Mouse (Mus musculus) Patski (cell line): ENCODE results near the gene Pga5. TPM values are rescaled to one million over a fixed set of nuclear protein-coding genes. Genes with fewer than 3 reads are reported as not detected.

ENCODE experiments used
- ATAC-seq: fragments of 100-300 bp; one replicate; pipeline ENCODE4 v1.8.0; 2021
- CTCF ChIA-PET: fragments of 350-600 bp; sonication (Branson Sonifier 250); formaldehyde crosslinking; loops from one replicate; lab custom pipeline; 2022; ENCODE audit warnings: inconsistent platforms; lab: Charles Lee
- POLR2A ChIA-PET: fragments of 350-600 bp; sonication (Branson Sonifier 250); formaldehyde crosslinking; loops from one replicate; lab custom pipeline; 2022; ENCODE audit warnings: antibody characterized with exemption, inconsistent platforms; lab: Charles Lee
- DNase-seq: peaks from one replicate; pipeline ENCODE4 v3.0.0-alpha.2; 2011; ENCODE audit warnings: low read depth, low spot score
- H3K27me3 ChIP-seq: fragments of 371-371 bp; one replicate; pipeline ENCODE4 v1.5.1; 2021
- CTCF ChIP-seq: fragments of 100-300 bp; IDR thresholded peaks from one replicate; pipeline ENCODE4 v1.5.1; 2021
- in situ Hi-C: fragments of 300-500 bp; cut with MboI; formaldehyde crosslinking; loops from 3 replicates; pipeline ENCODE4 v1.11.1; 2018; ENCODE audit warnings: low pct_unique_long_range_greater_than_20kb, mixed read lengths
- polyA plus RNA-seq: library from polyadenylated mRNA; unstranded; gene quantifications from one replicate; pipeline ENCODE4 v1.2.3, GENCODE M21; 2021

Gene Pga5
- polyA plus RNA-seq, 1 experiment from 2014 or later: 0.06 TPM

- peak; percentile 55 for ATAC-seq
- CTCF ChIA-PET: interaction anchor here (1.3 to 1.7 kb wide), 2 partner anchors 9 to 165 kb away, joined by 3 to 4 read pairs; no protein-coding TSS in a partner anchor
- POLR2A ChIA-PET: interaction anchor here (0.6 kb wide), 1 partner anchor 180 kb away, joined by 3 read pairs; the partner anchor contains the start of gene Prpf19
Measured at GRCm38 (mm10) chr19:10714682-10715475, 37.0 kb upstream of the Pga5 start.

GRCm38 (mm10) chr19:10714168-10714567 lies 36.3 kb upstream of the Pga5 start:
- no peak for TF ChIP-seq CTCF
- ATAC-seq (no peak), DNase-seq (no peak)
- in situ Hi-C loops: loop anchor here (10.0 kb wide), 1 partner anchor 131 kb away; no protein-coding TSS in a partner anchor
- ChIA-PET POLR2A (interaction anchor here (0.6 kb wide), 1 partner anchor 181 kb away, joined by 3 read pairs; the partner anchor contains the start of gene Prpf19), CTCF (interaction anchor here (1.7 to 9.5 kb wide), 2 partner anchors 10 to 34 kb away, joined by 4 to 229 read pairs; partner anchors contain the start of genes Pga5 and Vps37c)
- no peaks in the 10 kb centered on the region for H3K27me3 ChIP-seq

More at GRCm38 (mm10) chr19:10714682-10715475, 37.0 kb upstream of the Pga5 start:
- in situ Hi-C loops: loop anchor here (5.0 to 10.0 kb wide), 3 partner anchors 130 to 242 kb away; no protein-coding TSS in a partner anchor
- no peak for DNase-seq
- H3K27me3 ChIP-seq: no peaks in the 10 kb centered on the region
- no peak for TF ChIP-seq CTCF

- no peak for ATAC-seq
- H3K27me3 ChIP-seq: no peaks in the 10 kb centered on the region
- POLR2A ChIA-PET: no interaction called here
- DNase-seq: no peak
- CTCF ChIA-PET: interaction anchor here (1.1 to 9.5 kb wide), 4 partner anchors 10 to 166 kb away, joined by 3 to 229 read pairs (median 4); partner anchors contain the start of genes Pga5 and Vps37c
- in situ Hi-C loops: loop anchor here (10.0 kb wide), 1 partner anchor 131 kb away; no protein-coding TSS in a partner anchor
- TF ChIP-seq CTCF: no peak
Measured at GRCm38 (mm10) chr19:10713551-10713950, 35.7 kb upstream of the Pga5 start.

GRCm38 (mm10) chr19:10712646-10713045 lies 34.8 kb upstream of the Pga5 start:
- H3K27me3 ChIP-seq: no peaks in the 10 kb centered on the region
- in situ Hi-C loops: loop anchor here (10.0 kb wide), 1 partner anchor 132 kb away; no protein-coding TSS in a partner anchor
- DNase-seq (no peak), ATAC-seq (no peak)
- CTCF ChIA-PET: interaction anchor here (1.0 to 9.5 kb wide), 3 partner anchors 32 to 196 kb away, joined by 3 to 229 read pairs (median 4); partner anchors contain the start of genes Pga5 and Vps37c
- POLR2A ChIA-PET: no interaction called here
- TF ChIP-seq CTCF: no peak

GRCm38 (mm10) chr19:10712194-10712593 lies 34.3 kb upstream of the Pga5 start:
- POLR2A ChIA-PET: interaction anchor here (0.6 kb wide), 1 partner anchor 74 kb away, joined by 3 read pairs; no protein-coding TSS in a partner anchor
- DNase-seq: no peak
- no peak for TF ChIP-seq CTCF
- ATAC-seq: no peak
- no peaks in the 10 kb centered on the region for H3K27me3 ChIP-seq
- CTCF ChIA-PET: interaction anchor here (1.0 to 9.5 kb wide), 3 partner anchors 32 to 196 kb away, joined by 3 to 229 read pairs (median 4); partner anchors contain the start of genes Pga5 and Vps37c
- in situ Hi-C loops: loop anchor here (10.0 kb wide), 1 partner anchor 133 kb away; no protein-coding TSS in a partner anchor

- in situ Hi-C loops: loop anchor here (10.0 kb wide), 1 partner anchor 134 kb away; no protein-coding TSS in a partner anchor
- TF ChIP-seq CTCF: no peak
- H3K27me3 ChIP-seq: no peaks in the 10 kb centered on the region
- ChIA-PET CTCF (interaction anchor here (1.2 to 9.5 kb wide), 10 partner anchors 10 to 268 kb away, joined by 4 to 229 read pairs (median 6); partner anchors contain the start of genes Pga5, Slc15a3 and Vps37c), POLR2A (interaction anchor here (1.6 kb wide), 1 partner anchor 22 kb away, joined by 5 read pairs; the partner anchor contains the start of gene Vps37c)
- DNase-seq (no peak), ATAC-seq (no peak)
Measured at GRCm38 (mm10) chr19:10710751-10711150, 32.9 kb upstream of the Pga5 start.

GRCm38 (mm10) chr19:10710088-10710511 lies 32.2 kb upstream of the Pga5 start:
- no peaks in the 10 kb centered on the region for H3K27me3 ChIP-seq
- in situ Hi-C loops: loop anchor here (10.0 kb wide), 1 partner anchor 135 kb away; no protein-coding TSS in a partner anchor
- ATAC-seq (peak; percentile 28), DNase-seq (no peak)
- TF ChIP-seq CTCF: no peak
- ChIA-PET POLR2A (interaction anchor here (1.6 to 3.2 kb wide), 2 partner anchors 22 to 32 kb away, joined by 5 to 12 read pairs; partner anchors contain the start of genes Pga5 and Vps37c), CTCF (interaction anchor here (0.6 to 9.5 kb wide), 26 partner anchors 8 to 269 kb away, joined by 3 to 229 read pairs (median 4); partner anchors contain the start of genes Pga5, Prpf19, Slc15a3 and Tmem109)

- ATAC-seq: peak; percentile 75
- H3K27me3 ChIP-seq: no peaks in the 10 kb centered on the region
- no peak for TF ChIP-seq CTCF
- ChIA-PET POLR2A (interaction anchor here (0.9 to 3.2 kb wide), 7 partner anchors 12 to 167 kb away, joined by 3 to 12 read pairs (median 4); partner anchors contain the start of genes Pga5 and Vps37c), CTCF (interaction anchor here (0.7 to 9.5 kb wide), 30 partner anchors 9 to 270 kb away, joined by 3 to 229 read pairs (median 4); partner anchors contain the start of genes Pga5, Prpf19, Slc15a3 and Tmem109)
- in situ Hi-C loops: loop anchor here (10.0 kb wide), 1 partner anchor 135 kb away; no protein-coding TSS in a partner anchor
- peak; percentile 83 for DNase-seq
Measured at GRCm38 (mm10) chr19:10709360-10710087, 31.7 kb upstream of the Pga5 start.

GRCm38 (mm10) chr19:10708900-10709299 lies 31.0 kb upstream of the Pga5 start:
- in situ Hi-C loops: no loop called here
- no peak for DNase-seq
- no peaks in the 10 kb centered on the region for H3K27me3 ChIP-seq
- CTCF ChIA-PET: interaction anchor here (0.7 to 9.5 kb wide), 19 partner anchors 9 to 270 kb away, joined by 3 to 229 read pairs (median 6); partner anchors contain the start of genes Pga5 and Vps37c
- TF ChIP-seq CTCF: no peak
- no peak for ATAC-seq
- POLR2A ChIA-PET: interaction anchor here (0.9 to 3.2 kb wide), 6 partner anchors 11 to 167 kb away, joined by 3 to 12 read pairs (median 4); partner anchors contain the start of gene Pga5
